ENCODE assay signal across 10 mouse cellular contexts in genomic region chr9:54552409-54552808, GRCm38 (mm10). TPM values are rescaled to one million over a fixed set of nuclear protein-coding genes. Genes with fewer than 3 reads are reported as not detected.
DNase-seq lines count a peak whose midpoint lies in the region; ATAC-seq and TF ChIP-seq lines count a peak whose summit lies in the region.
"Had no signal": no experiment of that assay in that cellular context is flagged by ENCODE, and none has a peak within 500 bp of the region (broad histone marks: within the 10 kb centered on the region; RNA-seq: fewer than 3 reads in every experiment).

No protein-coding gene starts in this region.

- ATAC-seq in Patski, result no peak
- ATAC-seq in midbrain, embryonic 13.5 days, result no peak

- no peak overlapping the region for H3K4me2 ChIP-seq in midbrain, embryonic 13.5 days (replicated peaks)

- no peaks in the 10 kb centered on the region for H3K9me3 ChIP-seq in midbrain, embryonic 13.5 days

- no peaks in the 10 kb centered on the region; the same call in 1 of the 2 replicates for H3K4me1 ChIP-seq in cortical plate, adult 2 months (ENCODE audit: control insufficient read depth, insufficient read depth, low read length)
- no peaks in the 10 kb centered on the region for H3K4me1 ChIP-seq in midbrain, embryonic 13.5 days (replicated peaks)

- no peak overlapping the region for H3K9ac ChIP-seq in midbrain, embryonic 13.5 days (replicated peaks)

- 24% methylated on average over 5 of the region's 5 CpGs for WGBS in midbrain, embryonic 13.5 days

- H3K36me3 ChIP-seq in midbrain, embryonic 13.5 days, result no peaks in the 10 kb centered on the region

- no peak overlapping the region for H3K4me3 ChIP-seq in layer of hippocampus, adult 2 months
- H3K4me3 ChIP-seq in cortical plate, adult 2 months (ENCODE audit: insufficient read depth, low read length), result no peak overlapping the region
- H3K4me3 ChIP-seq in midbrain, embryonic 13.5 days (replicated peaks), result no peak overlapping the region

- TF ChIP-seq CTCF in layer of hippocampus, adult 2 months (conservative IDR thresholded peaks at IDR 0.05), result peak; percentile 70
- peak; percentile 42 for TF ChIP-seq CTCF in Patski (IDR thresholded peaks at IDR 0.05)
- TF ChIP-seq CTCF in cortical plate, adult 2 months (IDR thresholded peaks at IDR 0.05; ENCODE audit: extremely low read depth, insufficient read depth, low read length), result peak; percentile 50

- POLR2A ChIA-PET in Patski (lab: Charles Lee), result no interaction called here

- peak in 1 of 2 experiments; percentile 46 for DNase-seq in layer of hippocampus, adult 2 months (ENCODE audit: low spot score in 2 of 2)
- no peak for DNase-seq in layer of hippocampus, adult 9-10 months (ENCODE audit: low spot score)
- no peak for DNase-seq in Patski (ENCODE audit: low read depth, low spot score)
- DNase-seq in kidney, postnatal 36 days, result peak; percentile 37 to 74
- peak; percentile 80 for DNase-seq in retina, postnatal 1 day
- DNase-seq in urinary bladder, postnatal 10 days (ENCODE audit: low spot score), result no peak

- CTCF ChIA-PET in Patski (lab: Charles Lee), result interaction anchor here (2.0 kb wide), 1 partner anchor 25 kb away, joined by 4 read pairs; no protein-coding TSS in a partner anchor

- in situ Hi-C loops in Patski (cut with MboI; ENCODE audit: low pct_unique_long_range_greater_than_20kb), result no loop called here

- TF ChIP-seq POLR2A in cortical plate, adult 2 months (IDR thresholded peaks at IDR 0.05; ENCODE audit: extremely low read depth, insufficient read depth, low read length), result no peak

- H3K27ac ChIP-seq in layer of hippocampus, adult 2 months, result no peak overlapping the region
- no peak overlapping the region for H3K27ac ChIP-seq in cortical plate, adult 2 months (ENCODE audit: insufficient read depth, low read length)
- no peak overlapping the region for H3K27ac ChIP-seq in midbrain, embryonic 13.5 days

- no peaks in the 10 kb centered on the region for H3K27me3 ChIP-seq in Patski
- H3K27me3 ChIP-seq in midbrain, embryonic 13.5 days, result no peaks in the 10 kb centered on the region

RNA-seq across cellular contexts. Expression of gene Cib2, which starts 7.6 kb away (rescaled TPM):
- 10 to 100 TPM; 18.7 to 19.6 TPM for total RNA-seq in layer of hippocampus, adult 2 months (2021)
- polyA plus RNA-seq in Patski (2021), result 74.4 TPM
- polyA plus RNA-seq in cortical plate, adult 2 months (2012; rRNA removed), result 33.8 and 34.7 TPM in 2 replicates
- polyA plus RNA-seq in midbrain, embryonic 13.5 days (2015; fragmentation: Nextera tagmentation; extraction: Ambion mirVana), result 27.8 and 28.5 TPM in 2 replicates

RNA-seq across cellular contexts. Expression of gene Sh2d7, which starts 13.6 kb away (rescaled TPM):
- total RNA-seq in layer of hippocampus, adult 2 months (2021), result not detected
- polyA plus RNA-seq in Patski (2021), result 0.04 TPM
- polyA plus RNA-seq in cortical plate, adult 2 months (2012; rRNA removed), result 0.09 and 0.10 TPM in 2 replicates
- polyA plus RNA-seq in midbrain, embryonic 13.5 days (2015; fragmentation: Nextera tagmentation; extraction: Ambion mirVana), result not detected in 2 replicates
- total RNA-seq: neutrophil, adult 5-6 weeks had no signal
- polyA plus RNA-seq: embryonic facial prominence, embryonic 11.5 days had no signal

RNA-seq across cellular contexts. Expression of gene Idh3a, which starts 33.7 kb away (rescaled TPM):
- total RNA-seq in layer of hippocampus, adult 2 months (2021), result 100 to 1,000 TPM; 159 to 179 TPM
- polyA plus RNA-seq in Patski (2021), result 319 TPM
- polyA plus RNA-seq in cortical plate, adult 2 months (2012; rRNA removed), result 179 and 184 TPM in 2 replicates
- 109 and 114 TPM in 2 replicates for polyA plus RNA-seq in midbrain, embryonic 13.5 days (2015; fragmentation: Nextera tagmentation; extraction: Ambion mirVana)

RNA-seq across cellular contexts. Expression of gene Dmxl2, which starts 51.0 kb away (rescaled TPM):
- total RNA-seq in layer of hippocampus, adult 2 months (2021), result 100 to 1,000 TPM; 214 TPM
- 11.3 TPM for polyA plus RNA-seq in Patski (2021)
- polyA plus RNA-seq in cortical plate, adult 2 months (2012; rRNA removed), result 92.3 and 99.4 TPM in 2 replicates
- 36.5 and 38.8 TPM in 2 replicates for polyA plus RNA-seq in midbrain, embryonic 13.5 days (2015; fragmentation: Nextera tagmentation; extraction: Ambion mirVana)

Comparison
In these comparisons a context has a peak if more than half of its experiments do, and no peak if none do; other contexts are left out.
1. DNase-seq: peak in kidney, postnatal 36 days (2 of 2) and retina, postnatal 1 day (single experiment); none in layer of hippocampus, adult 9-10 months (single experiment), Patski (single experiment) and urinary bladder, postnatal 10 days (single experiment).
2. Peak in every context shown above with its lines, with median percentiles within 50 percentile points of each other: CTCF ChIP-seq.